Mouse (Mus musculus): Measurements from ENCODE around the gene Asprv1.

Asprv1 gene

GRCm38 (mm10) chr6:86668580-86669239, 40.7 kb downstream of the Asprv1 start, which contains the start of gene Mxd1:
TSS of gene Mxd1 (minus strand) at chr6:86669161.
- no peak for DNase-seq

DNA sequence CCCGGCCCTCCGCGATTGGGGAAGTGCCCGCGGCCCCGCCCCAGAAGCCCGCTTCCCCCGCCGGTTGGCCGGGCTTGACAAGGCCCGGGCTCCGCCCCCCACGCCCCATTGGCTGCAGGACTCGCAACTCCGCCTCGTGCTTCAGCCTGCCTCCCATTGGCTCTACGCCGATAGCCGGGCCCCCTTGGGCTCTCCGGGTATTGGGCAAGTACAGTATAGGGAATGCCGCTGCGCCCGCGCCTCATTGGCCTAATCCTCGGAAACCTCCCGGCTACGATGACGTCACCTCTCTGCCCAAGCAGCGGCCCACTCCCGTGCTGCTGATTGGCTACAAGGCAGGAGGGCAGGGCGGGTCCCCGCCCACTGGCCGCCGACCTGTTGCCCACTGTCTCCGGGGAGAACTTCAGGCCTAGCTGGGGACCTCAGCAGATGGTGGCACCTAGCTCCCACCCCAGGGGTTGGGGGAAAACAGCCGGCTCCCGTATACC, 41.3 kb downstream of the Asprv1 start:
- DNase-seq, result peak; percentile 99

- DNase-seq, result peak; percentile 65 to 72
Measured at GRCm38 (mm10) chr6:86670873-86671272, 42.9 kb downstream of the Asprv1 start.

- DNase-seq, result no peak
Measured at GRCm38 (mm10) chr6:86678341-86678740, 50.4 kb downstream of the Asprv1 start.
